Mouse (Mus musculus): ENCODE results near the gene Lhx2. TPM values are rescaled to one million over a fixed set of nuclear protein-coding genes. Genes with fewer than 3 reads are reported as not detected.

Gene Lhx2
- total RNA-seq, 1 experiment from 2014 or later, result not detected

DNA sequence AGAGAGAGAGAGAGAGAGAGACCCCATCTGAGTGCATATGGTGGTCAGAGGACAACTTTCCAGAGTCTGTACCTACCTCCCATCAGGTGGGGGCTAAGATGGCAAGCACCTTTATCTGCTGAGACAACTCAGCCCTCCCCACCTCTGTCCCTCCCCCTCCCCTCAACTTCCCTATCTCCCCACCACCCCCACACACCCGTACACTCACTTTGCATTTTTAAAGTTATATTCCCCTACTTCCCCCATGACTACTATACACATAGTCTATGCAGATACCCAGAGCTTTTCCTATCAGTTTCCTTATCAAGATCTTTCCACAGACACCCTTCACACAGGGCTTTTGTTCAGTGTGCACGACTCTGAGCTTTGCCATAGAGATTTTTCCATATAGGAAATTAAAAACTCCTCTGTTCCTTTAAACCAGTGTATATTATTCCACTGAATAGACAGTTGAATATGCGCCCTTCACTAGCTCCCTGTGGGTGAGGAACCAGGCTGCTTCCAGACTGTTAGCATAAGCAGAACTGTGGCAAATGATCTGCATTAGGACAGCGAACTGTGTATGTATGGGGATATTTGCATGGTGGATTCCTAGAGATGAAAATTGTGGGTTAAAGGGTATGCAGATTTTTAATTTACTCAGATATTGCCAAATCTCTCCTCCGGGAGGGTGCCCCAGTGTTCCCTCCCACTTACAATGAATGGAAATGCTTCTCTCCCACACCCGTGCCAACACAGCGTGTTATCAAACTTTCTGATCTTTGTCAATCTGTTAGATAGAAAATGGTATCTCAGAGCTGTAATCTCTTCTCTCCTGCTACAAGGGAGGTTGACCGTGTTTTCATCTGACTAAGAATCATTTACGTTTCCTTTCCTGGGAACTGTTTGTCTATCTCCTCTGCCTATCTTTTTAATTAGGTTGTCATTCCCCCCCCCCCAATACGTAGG, 41.3 kb downstream of the Lhx2 start:
- no peak for ATAC-seq (replicated peaks in 1 of 2; ENCODE audit: insufficient read depth in 1 of 2, low FRiP score in 2 of 2, low TSS enrichment in 1 of 2, low read depth in 1 of 2, poor library complexity in 2 of 2, severe bottlenecking in 2 of 2)

DNA sequence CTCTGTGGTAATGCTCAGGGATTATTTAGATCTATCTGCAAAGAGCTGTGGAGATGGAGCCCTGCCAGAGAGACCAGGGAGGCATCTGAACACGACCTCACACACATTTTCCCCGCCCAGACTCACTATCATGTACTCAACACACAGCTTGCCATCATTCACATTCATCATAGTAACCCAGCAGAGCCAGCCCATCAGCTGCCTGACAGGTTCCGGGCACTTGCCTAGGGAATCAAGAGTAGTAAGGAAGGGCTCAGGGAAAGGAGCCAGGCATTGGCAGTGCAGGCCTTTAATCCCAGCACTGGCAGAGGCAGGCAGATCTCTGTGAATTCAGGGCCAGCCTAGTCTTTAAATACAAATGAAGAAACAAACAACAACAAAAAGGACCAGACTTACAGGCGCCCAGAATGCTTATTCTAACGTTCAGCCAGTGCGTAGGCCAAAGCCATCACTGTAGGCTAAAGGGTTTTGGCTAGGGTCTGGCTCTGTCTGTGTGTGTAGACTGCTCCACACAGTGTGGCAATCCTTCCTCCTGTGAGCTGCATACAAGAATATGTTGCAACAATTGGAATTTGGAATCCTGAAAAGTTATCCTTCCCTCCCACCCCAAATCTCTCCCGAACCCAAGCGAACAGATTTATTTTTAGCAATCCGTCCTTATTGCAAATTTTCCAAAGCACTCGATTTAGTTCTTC, 48.6 kb downstream of the Lhx2 start:
- no peak for ATAC-seq (replicated peaks in 1 of 2; ENCODE audit: insufficient read depth in 1 of 2, low FRiP score in 2 of 2, low TSS enrichment in 1 of 2, low read depth in 1 of 2, poor library complexity in 2 of 2, severe bottlenecking in 2 of 2)

DNA sequence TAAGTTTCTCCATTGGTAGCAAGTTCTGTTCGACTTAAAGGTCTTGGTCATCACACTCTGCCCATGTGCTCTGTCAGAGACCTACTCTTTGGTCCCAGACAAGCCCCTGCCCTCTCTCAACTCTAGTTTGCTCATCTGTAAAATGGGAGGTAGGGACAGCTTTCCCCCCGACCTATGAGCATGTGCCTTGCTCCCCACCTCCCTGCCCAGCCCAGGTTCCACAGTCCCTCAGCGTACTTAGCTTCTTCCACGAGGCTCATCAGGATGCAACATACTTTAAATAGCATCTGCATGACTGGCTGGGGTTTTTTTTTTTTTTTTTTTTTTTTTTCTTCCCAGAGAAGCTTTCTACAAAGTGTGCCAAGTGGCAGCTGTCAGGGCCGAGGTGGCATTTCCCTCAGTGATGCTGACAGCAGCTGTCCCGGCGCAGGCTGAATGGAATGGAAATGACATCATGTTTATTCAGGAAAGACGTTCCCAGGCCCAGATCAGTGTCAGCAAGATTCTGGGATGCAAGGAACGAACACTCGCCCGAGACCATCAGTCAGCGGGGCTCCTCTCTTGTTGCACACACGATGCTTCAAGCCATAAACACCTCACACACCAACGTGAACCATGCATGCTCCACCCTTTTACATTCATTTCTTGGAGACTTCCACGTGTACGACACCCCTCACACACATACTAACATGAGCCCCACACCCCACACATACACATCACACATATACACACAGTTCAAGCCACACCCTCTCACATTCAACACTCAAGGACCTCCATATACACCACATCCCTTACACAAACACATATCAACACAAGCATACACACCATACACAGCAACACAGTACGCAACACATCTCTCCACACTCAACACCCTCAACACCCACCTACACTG, 56.1 kb downstream of the Lhx2 start:
- no peak for ATAC-seq (replicated peaks in 1 of 2; ENCODE audit: insufficient read depth in 1 of 2, low FRiP score in 2 of 2, low TSS enrichment in 1 of 2, low read depth in 1 of 2, poor library complexity in 2 of 2, severe bottlenecking in 2 of 2)

DNA sequence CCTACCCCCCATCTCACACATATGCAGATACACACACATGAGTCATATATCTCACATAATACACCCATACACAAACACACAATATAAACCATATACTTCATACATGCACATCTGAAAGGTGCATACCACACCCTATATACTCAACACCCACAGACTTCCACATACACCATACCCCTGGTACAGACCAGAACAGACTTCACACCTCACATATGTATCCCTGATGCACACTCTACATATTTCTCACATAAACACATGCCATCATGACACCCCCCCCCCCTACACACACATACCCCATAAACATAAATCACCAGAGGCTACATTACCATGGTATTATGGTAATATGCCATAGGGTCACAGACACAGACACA, 56.8 kb downstream of the Lhx2 start:
- ATAC-seq (replicated peaks in 1 of 2; ENCODE audit: insufficient read depth in 1 of 2, low FRiP score in 2 of 2, low TSS enrichment in 1 of 2, low read depth in 1 of 2, poor library complexity in 2 of 2, severe bottlenecking in 2 of 2), result no peak

DNA sequence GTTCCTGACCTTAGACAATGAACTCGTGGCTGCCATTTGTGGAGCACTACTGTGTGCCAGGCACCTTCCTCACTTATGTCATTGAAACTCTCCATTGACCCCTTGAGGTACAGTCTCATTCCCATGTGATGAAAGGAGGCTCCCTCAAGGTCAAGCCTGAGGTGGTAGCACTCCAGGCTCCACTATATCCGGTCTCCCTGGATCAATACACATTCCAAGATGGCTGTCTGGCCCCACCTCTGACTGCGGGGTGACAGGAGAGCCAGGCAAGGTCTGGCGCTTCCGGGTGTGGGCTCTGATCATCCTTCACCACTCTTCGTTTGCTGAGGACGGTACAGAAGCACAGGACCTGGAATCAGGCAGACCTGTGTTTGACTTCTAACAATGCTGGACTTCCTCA, 58.2 kb downstream of the Lhx2 start:
- no peak for ATAC-seq (replicated peaks in 1 of 2; ENCODE audit: insufficient read depth in 1 of 2, low FRiP score in 2 of 2, low TSS enrichment in 1 of 2, low read depth in 1 of 2, poor library complexity in 2 of 2, severe bottlenecking in 2 of 2)

DNA sequence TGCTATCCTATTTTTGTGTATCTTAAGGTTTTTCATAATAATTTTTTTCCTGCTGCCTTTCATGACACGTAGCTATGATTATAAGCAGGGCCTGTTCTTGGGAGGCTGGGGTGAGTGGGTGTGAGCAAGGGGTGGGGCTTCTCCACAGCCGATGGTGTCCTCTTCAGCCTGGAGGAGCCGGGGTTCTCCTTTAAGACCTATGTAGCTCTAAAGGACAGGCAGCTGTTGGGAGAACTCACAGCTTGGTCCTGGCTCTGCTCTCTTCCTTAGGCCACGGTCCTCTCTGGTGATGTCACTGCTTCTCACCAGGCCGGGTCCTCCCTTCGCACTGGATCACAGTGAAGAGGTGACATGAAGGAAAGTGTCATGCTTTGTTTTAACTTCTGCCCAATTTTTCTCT, 58.8 kb downstream of the Lhx2 start:
- ATAC-seq (replicated peaks in 1 of 2; ENCODE audit: insufficient read depth in 1 of 2, low FRiP score in 2 of 2, low TSS enrichment in 1 of 2, low read depth in 1 of 2, poor library complexity in 2 of 2, severe bottlenecking in 2 of 2), result no peak

DNA sequence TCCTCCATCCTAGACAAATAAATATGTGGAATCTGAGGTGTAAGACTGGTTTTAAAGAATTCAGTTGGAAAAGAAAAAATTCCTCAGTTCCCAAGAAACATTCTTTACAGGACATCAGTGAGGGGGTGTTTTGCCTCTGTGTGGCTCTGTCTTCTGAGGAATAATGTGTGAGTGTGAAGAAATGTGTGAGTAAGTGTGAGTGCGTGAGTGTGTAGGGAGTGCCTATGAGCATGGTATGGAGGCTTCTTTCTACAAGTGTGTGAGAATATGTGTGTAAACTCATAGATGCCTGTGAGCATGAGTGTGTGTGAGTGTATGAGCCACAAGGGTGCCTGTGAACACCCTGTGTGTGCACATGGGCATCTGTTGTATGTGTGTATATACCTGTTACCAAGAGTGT, 63.5 kb downstream of the Lhx2 start:
- ATAC-seq (replicated peaks in 1 of 2; ENCODE audit: insufficient read depth in 1 of 2, low FRiP score in 2 of 2, low TSS enrichment in 1 of 2, low read depth in 1 of 2, poor library complexity in 2 of 2, severe bottlenecking in 2 of 2), result no peak

DNA sequence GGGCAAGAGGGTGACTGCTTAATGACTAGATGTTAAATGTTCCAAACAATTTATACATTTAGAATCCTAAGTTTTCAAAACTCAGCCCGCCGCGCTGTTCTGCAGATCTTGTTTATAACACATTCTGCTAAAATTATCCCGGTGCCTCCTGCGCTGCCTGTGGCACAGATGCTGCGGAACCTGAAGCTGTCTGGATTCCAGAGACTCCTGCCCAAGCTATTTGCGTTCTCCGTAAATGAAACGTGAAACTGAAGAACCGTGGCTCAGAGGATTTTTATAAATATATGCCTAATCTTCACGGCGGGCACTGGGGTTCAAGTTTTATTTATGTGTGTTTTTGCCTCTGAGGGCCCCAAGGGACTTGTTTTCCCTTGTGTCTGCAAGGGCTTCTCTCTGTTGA, 64.2 kb downstream of the Lhx2 start:
- ATAC-seq (replicated peaks in 1 of 2; ENCODE audit: insufficient read depth in 1 of 2, low FRiP score in 2 of 2, low TSS enrichment in 1 of 2, low read depth in 1 of 2, poor library complexity in 2 of 2, severe bottlenecking in 2 of 2), result no peak

DNA sequence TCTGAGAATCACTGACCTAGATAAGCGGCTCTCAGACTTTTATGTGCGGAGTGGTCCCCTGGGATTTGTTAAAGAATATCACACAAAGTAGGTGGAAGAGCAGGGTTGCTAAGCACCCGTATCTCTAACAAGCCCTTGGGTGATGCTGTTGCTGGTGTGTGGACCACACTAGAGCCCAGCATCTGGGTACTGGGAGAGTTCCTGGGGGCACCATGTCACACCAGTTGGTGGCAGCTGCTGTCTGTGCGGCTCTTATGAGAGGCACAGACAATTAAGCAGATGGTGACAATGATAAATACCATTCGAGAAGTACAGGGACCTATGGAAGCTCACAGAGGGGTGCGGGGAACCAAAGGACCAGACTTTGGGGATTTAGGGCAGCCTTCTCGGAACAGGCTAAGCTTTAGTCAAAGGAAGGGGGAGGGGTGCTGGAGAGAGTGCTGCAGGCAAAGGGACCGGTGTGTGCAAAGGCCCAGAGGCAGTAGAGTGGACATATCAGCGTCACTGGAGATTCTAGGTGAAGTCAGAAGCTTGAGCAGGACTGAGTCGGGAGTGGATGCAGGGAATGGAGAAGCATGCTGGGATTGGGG, 65.0 kb downstream of the Lhx2 start:
- ATAC-seq (replicated peaks in 1 of 2; ENCODE audit: insufficient read depth in 1 of 2, low FRiP score in 2 of 2, low TSS enrichment in 1 of 2, low read depth in 1 of 2, poor library complexity in 2 of 2, severe bottlenecking in 2 of 2), result no peak

DNA sequence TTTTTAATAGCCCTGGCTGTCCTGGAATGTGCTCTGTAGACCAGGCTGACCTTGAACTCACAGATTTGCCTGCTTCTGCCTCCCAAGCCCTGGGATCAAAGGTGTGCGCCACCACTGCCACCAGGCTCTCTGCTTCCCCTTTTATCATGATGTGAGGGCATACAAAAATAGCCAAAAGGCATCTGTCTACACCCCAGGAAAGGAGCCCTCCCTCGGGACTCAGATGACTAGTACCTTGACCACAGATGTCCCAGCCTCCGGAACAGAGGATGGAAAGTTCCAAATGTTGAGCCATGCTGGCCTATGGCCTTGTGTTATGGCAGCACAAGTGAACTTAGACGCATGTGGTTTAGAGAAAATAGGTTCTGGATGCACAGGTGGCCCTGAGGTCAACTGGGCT, 66.3 kb downstream of the Lhx2 start:
- ATAC-seq (replicated peaks in 1 of 2; ENCODE audit: insufficient read depth in 1 of 2, low FRiP score in 2 of 2, low TSS enrichment in 1 of 2, low read depth in 1 of 2, poor library complexity in 2 of 2, severe bottlenecking in 2 of 2), result no peak

DNA sequence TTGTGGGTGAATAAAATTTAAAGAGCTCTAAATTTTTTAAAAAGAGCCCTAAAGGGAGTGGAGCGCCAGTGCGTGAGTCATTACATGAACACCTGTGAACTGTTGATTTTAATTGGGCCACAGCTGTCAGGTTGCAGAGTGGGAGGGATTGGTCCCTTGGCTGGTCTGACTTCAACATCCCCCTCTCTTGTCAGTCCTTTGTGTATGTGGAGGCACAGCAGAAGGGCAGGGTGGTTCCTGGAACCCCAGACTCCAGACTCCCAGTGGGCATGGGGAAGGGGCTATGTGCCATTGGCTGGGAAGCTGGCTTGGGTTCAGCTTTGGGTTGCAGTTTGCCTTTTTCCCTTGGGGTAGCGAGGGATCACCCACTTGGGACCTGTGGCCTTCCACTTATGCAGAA, 70.2 kb downstream of the Lhx2 start:
- ATAC-seq (replicated peaks in 1 of 2; ENCODE audit: insufficient read depth in 1 of 2, low FRiP score in 2 of 2, low TSS enrichment in 1 of 2, low read depth in 1 of 2, poor library complexity in 2 of 2, severe bottlenecking in 2 of 2), result no peak

DNA sequence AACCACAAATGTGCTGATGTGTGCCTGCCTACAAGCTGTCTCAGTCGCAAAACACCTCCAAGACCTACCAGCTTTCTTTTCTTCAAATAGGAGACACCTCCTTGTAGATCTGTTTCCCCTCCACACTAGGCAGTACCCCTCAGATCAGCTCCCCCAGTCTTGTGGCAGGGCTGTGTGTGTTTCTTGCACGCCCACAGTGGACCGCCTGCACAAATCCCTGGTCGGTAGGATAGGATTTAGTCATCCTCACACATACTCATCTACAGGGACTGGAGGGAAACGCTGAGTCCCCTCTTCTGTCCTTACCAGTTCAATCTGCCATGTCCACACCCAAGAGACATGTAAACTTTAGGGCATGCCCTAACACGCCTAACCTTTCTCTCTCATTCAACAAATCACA, 71.1 kb downstream of the Lhx2 start:
- no peak for ATAC-seq (replicated peaks in 1 of 2; ENCODE audit: insufficient read depth in 1 of 2, low FRiP score in 2 of 2, low TSS enrichment in 1 of 2, low read depth in 1 of 2, poor library complexity in 2 of 2, severe bottlenecking in 2 of 2)

DNA sequence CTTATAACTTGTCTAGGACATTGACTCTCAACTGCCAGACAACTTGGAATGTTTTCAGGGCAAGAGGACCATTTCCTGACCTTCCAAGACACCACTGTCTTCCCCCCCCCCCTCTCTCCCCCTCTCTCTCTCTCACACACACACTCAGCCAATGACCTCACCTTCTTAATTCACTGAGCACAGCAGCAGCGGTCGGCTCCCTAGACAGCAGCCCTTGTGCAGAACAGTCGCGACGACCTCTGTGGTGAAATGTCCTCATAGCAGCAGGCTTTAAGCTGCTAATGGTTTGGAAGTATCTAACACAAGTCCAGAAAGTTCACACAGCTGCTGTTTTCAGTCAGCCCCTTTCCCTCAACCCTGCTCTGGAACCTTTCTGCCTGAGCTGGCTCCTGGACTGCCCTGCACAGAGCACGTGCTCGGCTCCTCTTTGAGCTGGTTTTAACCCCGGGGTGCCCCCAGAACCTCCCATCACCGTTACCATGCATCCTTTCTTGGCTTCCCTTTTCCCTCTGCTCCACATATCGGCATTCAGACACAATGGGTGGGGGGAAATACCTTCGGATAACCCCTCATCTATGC, 73.6 kb downstream of the Lhx2 start:
- ATAC-seq (replicated peaks in 1 of 2; ENCODE audit: insufficient read depth in 1 of 2, low FRiP score in 2 of 2, low TSS enrichment in 1 of 2, low read depth in 1 of 2, poor library complexity in 2 of 2, severe bottlenecking in 2 of 2), result no peak

DNA sequence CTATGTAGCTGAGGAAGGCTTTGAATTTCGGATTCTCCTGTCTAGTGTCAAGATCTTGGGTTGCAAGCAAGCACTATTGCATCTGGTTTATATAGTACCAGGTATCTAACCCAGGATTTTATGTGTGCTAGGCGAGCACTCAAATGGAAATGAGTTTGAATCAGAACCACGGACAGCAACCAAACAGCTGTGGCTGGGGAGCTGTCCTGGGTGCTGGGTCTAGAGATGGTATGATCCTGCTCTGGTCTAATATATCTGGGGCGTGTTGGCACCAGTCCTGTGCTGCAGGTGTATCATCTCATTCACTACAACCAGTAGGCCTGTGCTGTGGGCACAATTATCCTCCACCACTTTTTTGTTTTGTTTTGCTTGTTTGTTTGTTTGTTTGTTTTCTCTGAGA, 78.9 kb downstream of the Lhx2 start:
- peak in 1 of 2 experiments; percentile 83; a peak in 1 of 4 replicates for ATAC-seq (replicated peaks in 1 of 2; ENCODE audit: insufficient read depth in 1 of 2, low FRiP score in 2 of 2, low TSS enrichment in 1 of 2, low read depth in 1 of 2, poor library complexity in 2 of 2, severe bottlenecking in 2 of 2)

Data from hematopoietic stem cell, adult 5-6 weeks (primary cell).